Mouse (Mus musculus) spleen, adult 2 months (tissue): Measurements from ENCODE around the gene Pip5k1c.

ENCODE experiments used
- CTCF ChIP-seq: fragments of 200-500 bp; IDR thresholded peaks from 2 replicates; pipeline ENCODE4 v1.5.1; 2011; ENCODE audit warnings: mild to moderate bottlenecking, inconsistent platforms; ENCODE audit not compliant: insufficient read depth, insufficient read length, insufficient replicate concordance; ENCODE audit errors: extremely low read depth
- POLR2A ChIP-seq: fragments of 200-500 bp; IDR thresholded peaks from 2 replicates; pipeline ENCODE4 v1.6.1; 2011; ENCODE audit warnings: low read depth, low read length, inconsistent platforms

DNA sequence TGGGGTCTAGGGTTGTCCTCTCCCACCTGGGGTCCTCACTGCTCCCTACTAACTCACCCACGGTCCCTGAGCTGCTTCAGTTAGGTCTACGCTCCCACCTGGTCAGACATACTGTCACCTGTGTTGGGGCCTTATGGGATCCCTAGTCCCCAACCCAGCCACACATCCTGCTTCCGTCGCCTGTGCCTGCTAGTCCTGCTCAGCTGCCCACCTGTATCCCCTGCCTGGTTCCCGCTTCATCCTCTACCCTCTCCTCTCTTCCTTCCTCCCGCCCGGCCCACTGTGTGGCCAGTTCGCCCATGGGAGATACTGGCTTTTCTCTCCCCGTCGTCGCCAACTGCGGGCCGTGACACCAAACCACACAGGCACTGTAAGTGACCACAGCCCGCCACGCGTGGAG, 22.8 kb downstream of the Pip5k1c start:
- TF ChIP-seq POLR2A (no peak), CTCF (no peak)
